Mouse (Mus musculus): ENCODE results near the gene Osbpl5. TPM values are rescaled to one million over a fixed set of nuclear protein-coding genes. Genes with fewer than 3 reads are reported as not detected.

Gene Osbpl5
- polyA plus RNA-seq, 2 experiments from 2014 or later: 18.3 to 29.2 TPM

Other genes with a start within 250 kb of the Osbpl5 start
- 100 to 1,000 TPM; 246 to 261 TPM for gene Nap1l4, start 207.9 kb downstream of the Osbpl5 start, polyA plus RNA-seq (2017; shearing (Covaris generic))
- 10 to 100 TPM; 26.1 to 30.4 TPM for gene Cars, start 156.9 kb downstream of the Osbpl5 start, polyA plus RNA-seq (2017; shearing (Covaris generic))
- gene Tnfrsf26, start 128.3 kb downstream of the Osbpl5 start, polyA plus RNA-seq (2017; shearing (Covaris generic)): 100 to 1,000 TPM in 1 of 2 experiments, 10 to 100 TPM in 1; 96.1 to 107 TPM
- gene Tnfrsf22, start 107.3 kb downstream of the Osbpl5 start, polyA plus RNA-seq (2017; shearing (Covaris generic)): 10 to 100 TPM; 14.7 to 16.2 TPM
- gene Tnfrsf23, start 71.1 kb downstream of the Osbpl5 start, polyA plus RNA-seq (2017; shearing (Covaris generic)): 1 to 10 TPM; 2.1 to 3.3 TPM
- gene Mrgprg, start 10.0 kb upstream of the Osbpl5 start, polyA plus RNA-seq (2017; shearing (Covaris generic)): not detected
- 1 to 10 TPM; 4.8 to 4.9 TPM for gene Mrgpre, start 27.5 kb upstream of the Osbpl5 start, polyA plus RNA-seq (2017; shearing (Covaris generic))
- 10 to 100 TPM; 13.7 to 16.0 TPM for gene Nadsyn1, start 65.9 kb upstream of the Osbpl5 start, polyA plus RNA-seq (2017; shearing (Covaris generic))
- gene Dhcr7, start 66.2 kb upstream of the Osbpl5 start, polyA plus RNA-seq (2017; shearing (Covaris generic)): 10 to 100 TPM; 42.4 to 42.9 TPM
- under 1 TPM in 1 of 2 experiments, not detected in 1; 0.48 TPM for gene Gm498, start 109.9 kb upstream of the Osbpl5 start, polyA plus RNA-seq (2017; shearing (Covaris generic))
- under 1 TPM in 1 of 2 experiments, not detected in 1; 0.11 TPM for gene Shank2, start 244.9 kb upstream of the Osbpl5 start, polyA plus RNA-seq (2017; shearing (Covaris generic))